Mouse (Mus musculus) neural tube, embryonic 14.5 days (tissue): ENCODE measurements around the gene Rasal1. TPM values are rescaled to one million over a fixed set of nuclear protein-coding genes. Genes with fewer than 3 reads are reported as not detected.

Source experiments
- ATAC-seq: fragments of 200-750 bp; cut with Nextera tagmentation; 2 replicates; pipeline ENCODE4 v1.8.0; 2017; ENCODE audit warnings: low read depth, mild to moderate bottlenecking, moderate TSS enrichment, moderate library complexity
- H3K27ac ChIP-seq: fragments of 300-500 bp; sonication (generic); 2 replicates; pipeline ENCODE4 v1.5.1; 2014; ENCODE audit warnings: low read depth, mild to moderate bottlenecking, control low read depth, low read length, moderate library complexity, mixed read lengths
- H3K27me3 ChIP-seq: fragments of 300-500 bp; sonication (generic); 2 replicates; pipeline ENCODE4 v1.6.1; 2014; ENCODE audit warnings: low read length; ENCODE audit not compliant: control insufficient read depth, insufficient read depth
- H3K36me3 ChIP-seq: fragments of 300-500 bp; sonication (generic); 2 replicates; pipeline ENCODE4 v1.6.1; 2014; ENCODE audit warnings: low read length, mixed read lengths; ENCODE audit not compliant: control insufficient read depth, insufficient read depth
- H3K4me1 ChIP-seq: fragments of 300-500 bp; sonication (generic); 2 replicates; pipeline ENCODE4 v1.6.1; 2014; ENCODE audit warnings: low read length; ENCODE audit not compliant: control insufficient read depth, insufficient read depth
- H3K4me2 ChIP-seq: fragments of 300-500 bp; sonication (generic); 2 replicates; pipeline ENCODE4 v1.6.1; 2014; ENCODE audit warnings: mild to moderate bottlenecking, low read depth, low read length, control low read depth
- H3K4me3 ChIP-seq: fragments of 300-500 bp; sonication (generic); 2 replicates; pipeline ENCODE4 v1.5.1; 2014; ENCODE audit warnings: low read depth, low read length, control low read depth, mixed read lengths
- H3K9ac ChIP-seq: fragments of 300-500 bp; sonication (generic); replicated peaks from 2 replicates; pipeline ENCODE4 v1.6.1; 2014; ENCODE audit warnings: low read depth, mild to moderate bottlenecking, control low read depth, low read length, mixed read lengths
- H3K9me3 ChIP-seq: fragments of 300-500 bp; sonication (generic); 2 replicates; pipeline ENCODE4 v1.6.1; 2016; ENCODE audit warnings: low read length; ENCODE audit not compliant: control insufficient read depth
- WGBS: fragments of 180-500 bp; shearing (Covaris S2); extraction: QIAGEN DNeasy Blood & Tissue Kit; methylation state at CpG from one replicate; pipeline ENCODE4 v1.1.7; 2014; 5-methylcytosine and 5-hydroxymethylcytosine counted together
- polyA plus RNA-seq: library from polyadenylated mRNA; unstranded; fragments of >200 nt; fragmentation: Nextera tagmentation; extraction: Ambion mirVana; gene quantifications from 2 replicates; pipeline ENCODE4 v1.2.1, GENCODE M21; 2014

Rasal1 gene
- polyA plus RNA-seq, 1 experiment from 2014 or later = 0.33 TPM

- H3K4me1 ChIP-seq = peaks cover 28% of the 10 kb centered on the region
- H3K27ac ChIP-seq = no peak overlapping the region
- H3K36me3 ChIP-seq = no peaks in the 10 kb centered on the region
- no peaks in the 10 kb centered on the region for H3K9me3 ChIP-seq
- no peak overlapping the region for H3K4me2 ChIP-seq
- peaks cover 4% of the 10 kb centered on the region; the same call in 1 of the 2 replicates for H3K27me3 ChIP-seq
- H3K9ac ChIP-seq = no peak overlapping the region
- WGBS = 50% methylated on average over 11 of the region's 11 CpGs
- H3K4me3 ChIP-seq = no peak overlapping the region
- ATAC-seq = no peak
These were observed 52.6 kb downstream of the Rasal1 start for GRCm38 (mm10) chr5:120700996-120701790.

GRCm38 (mm10) chr5:120702421-120702820 lies 53.8 kb downstream of the Rasal1 start:
- H3K27me3 ChIP-seq = 0 out of 2 replicates have a peak, but pooled peaks cover 3% of the 10 kb centered on the region
- no peak overlapping the region for H3K4me2 ChIP-seq
- H3K9ac ChIP-seq = no peak overlapping the region
- H3K36me3 ChIP-seq = no peaks in the 10 kb centered on the region
- WGBS = 76% methylated on average over 4 of the region's 4 CpGs
- ATAC-seq = no peak
- H3K4me1 ChIP-seq = peaks cover 34% of the 10 kb centered on the region
- H3K27ac ChIP-seq = no peak overlapping the region
- H3K4me3 ChIP-seq = no peak overlapping the region
- H3K9me3 ChIP-seq = no peaks in the 10 kb centered on the region

- 80% methylated on average over 2 of the region's 2 CpGs for WGBS
- no peaks in the 10 kb centered on the region for H3K9me3 ChIP-seq
These were observed 54.4 kb downstream of the Rasal1 start for GRCm38 (mm10) chr5:120702969-120703368.

GRCm38 (mm10) chr5:120703660-120704059 lies 55.0 kb downstream of the Rasal1 start:
- no peak for ATAC-seq
- Histone ChIP-seq H3K4me2 (no peak overlapping the region), H3K27me3 (0 out of 2 replicates have a peak, but pooled peaks cover 3% of the 10 kb centered on the region), H3K4me3 (no peak overlapping the region), H3K9ac (no peak overlapping the region), H3K36me3 (no peaks in the 10 kb centered on the region), H3K27ac (no peak overlapping the region), H3K9me3 (no peaks in the 10 kb centered on the region), H3K4me1 (peaks cover 32% of the 10 kb centered on the region)
- 87% methylated on average over 3 of the region's 3 CpGs for WGBS

More at GRCm38 (mm10) chr5:120702969-120703368, 54.4 kb downstream of the Rasal1 start:
- no peak overlapping the region for H3K4me3 ChIP-seq
- H3K27me3 ChIP-seq = 0 out of 2 replicates have a peak, but pooled peaks cover 3% of the 10 kb centered on the region
- ATAC-seq = no peak
- H3K36me3 ChIP-seq = no peaks in the 10 kb centered on the region
- no peak overlapping the region for H3K4me2 ChIP-seq
- no peak overlapping the region for H3K9ac ChIP-seq
- H3K27ac ChIP-seq = no peak overlapping the region
- peaks cover 30% of the 10 kb centered on the region for H3K4me1 ChIP-seq

GRCm38 (mm10) chr5:120704421-120704820 lies 55.8 kb downstream of the Rasal1 start:
- no peak overlapping the region for H3K9ac ChIP-seq
- 33% methylated on average over 6 of the region's 6 CpGs for WGBS
- H3K4me3 ChIP-seq = no peak overlapping the region
- peaks cover 32% of the 10 kb centered on the region for H3K4me1 ChIP-seq
- H3K36me3 ChIP-seq = no peaks in the 10 kb centered on the region
- H3K9me3 ChIP-seq = no peaks in the 10 kb centered on the region
- 0 out of 2 replicates have a peak, but pooled peaks cover 3% of the 10 kb centered on the region for H3K27me3 ChIP-seq
- H3K27ac ChIP-seq = no peak overlapping the region
- H3K4me2 ChIP-seq = no peak overlapping the region
- ATAC-seq = no peak

- H3K27me3 ChIP-seq = peaks cover 10% of the 10 kb centered on the region; the same call in 1 of the 2 replicates
- WGBS = 9% methylated on average over 16 of the region's 16 CpGs
- peak overlapping the region; percentile 9; the same call in 1 of the 2 replicates for H3K4me3 ChIP-seq
- peaks cover 34% of the 10 kb centered on the region for H3K4me1 ChIP-seq
- H3K9me3 ChIP-seq = no peaks in the 10 kb centered on the region
- no peaks in the 10 kb centered on the region for H3K36me3 ChIP-seq
- H3K9ac ChIP-seq = no peak overlapping the region
- H3K27ac ChIP-seq = no peak overlapping the region
- H3K4me2 ChIP-seq = peak overlapping the region; percentile 41
- ATAC-seq = no peak
These were observed 57.9 kb downstream of the Rasal1 start for GRCm38 (mm10) chr5:120706541-120706940.

GRCm38 (mm10) chr5:120706976-120707375 lies 58.4 kb downstream of the Rasal1 start:
- Histone ChIP-seq H3K36me3 (no peaks in the 10 kb centered on the region), H3K27ac (no peak overlapping the region), H3K9me3 (no peaks in the 10 kb centered on the region), H3K4me2 (peak overlapping the region; percentile 41), H3K4me1 (peaks cover 37% of the 10 kb centered on the region), H3K4me3 (peak overlapping the region; percentile 9; the same call in 1 of the 2 replicates), H3K27me3 (peaks cover 11% of the 10 kb centered on the region; the same call in 1 of the 2 replicates), H3K9ac (no peak overlapping the region)
- no peak for ATAC-seq
- 42% methylated on average over 13 of the region's 13 CpGs for WGBS

- H3K36me3 ChIP-seq = no peaks in the 10 kb centered on the region
- 3% methylated on average over 40 of the region's 40 CpGs for WGBS
- peak overlapping the region; percentile 94 for H3K9ac ChIP-seq
- H3K9me3 ChIP-seq = no peaks in the 10 kb centered on the region
- H3K4me3 ChIP-seq = peak overlapping the region; percentile 81
- ATAC-seq = peak; percentile 24
- peak overlapping the region; percentile 87 for H3K27ac ChIP-seq
- peaks cover 10% of the 10 kb centered on the region for H3K27me3 ChIP-seq
- H3K4me2 ChIP-seq = peak overlapping the region; percentile 65
- H3K4me1 ChIP-seq = peaks cover 32% of the 10 kb centered on the region
These were observed 61.7 kb downstream of the Rasal1 start for GRCm38 (mm10) chr5:120710161-120710825.

- H3K9ac ChIP-seq = peak overlapping the region; percentile 94
- WGBS = 1% methylated on average over 24 of the region's 34 CpGs
- H3K27me3 ChIP-seq = peaks cover 10% of the 10 kb centered on the region
- no peaks in the 10 kb centered on the region for H3K36me3 ChIP-seq
- peak overlapping the region; percentile 81 for H3K4me3 ChIP-seq
- no peaks in the 10 kb centered on the region for H3K9me3 ChIP-seq
- peak overlapping the region; percentile 87 for H3K27ac ChIP-seq
- ATAC-seq = peak; percentile 50
- peak overlapping the region; percentile 65 for H3K4me2 ChIP-seq
- H3K4me1 ChIP-seq = peaks cover 32% of the 10 kb centered on the region
These were observed 62.2 kb downstream of the Rasal1 start for GRCm38 (mm10) chr5:120710826-120711248.
